Mouse (Mus musculus) G1E (cell line): ENCODE results near the gene Brf1.

Source experiments
- CTCF ChIP-seq: IDR thresholded peaks from 2 replicates; pipeline ENCODE4 v1.5.1; 2012; ENCODE audit warnings: low read depth, low read length, inconsistent platforms, mixed read lengths
- GATA1 ChIP-seq: IDR thresholded peaks from 2 replicates; pipeline ENCODE4 v1.6.1; 2012; ENCODE audit warnings: borderline replicate concordance, low read length, inconsistent platforms, mixed read lengths
- POLR2AphosphoS5 ChIP-seq: IDR thresholded peaks from 2 replicates; pipeline ENCODE4 v1.6.1; 2012; ENCODE audit warnings: low read depth, low read length, inconsistent platforms; ENCODE audit not compliant: insufficient replicate concordance
- TAL1 ChIP-seq: conservative IDR thresholded peaks from 2 replicates; pipeline ENCODE4 v1.6.1; 2012; ENCODE audit warnings: low read depth, low read length, inconsistent platforms, mixed read lengths

GRCm38 (mm10) chr12:113000294-113001132 lies at the start of gene Brf1:
- TF ChIP-seq GATA1, result no peak
- no peak for TF ChIP-seq CTCF
- TF ChIP-seq TAL1, result no peak
- TF ChIP-seq POLR2AphosphoS5, result no peak
